Mouse (Mus musculus) hindbrain, postnatal 0 days (tissue): ENCODE results near the gene Slco2b1. TPM values are rescaled to one million over a fixed set of nuclear protein-coding genes. Genes with fewer than 3 reads are reported as not detected.

ENCODE experiments used
- ATAC-seq: fragments of 200-750 bp; cut with Nextera tagmentation; 2 replicates; pipeline ENCODE4 v1.8.0; 2017; ENCODE audit warnings: mild to moderate bottlenecking, moderate TSS enrichment, moderate library complexity
- DNase-seq: peaks from one replicate; pipeline ENCODE4 v3.0.0-alpha.2; 2015; ENCODE audit warnings: low spot score
- H3K27ac ChIP-seq: fragments of 300-500 bp; sonication (generic); 2 replicates; pipeline ENCODE4 v1.5.1; 2014; ENCODE audit warnings: mild to moderate bottlenecking
- H3K27me3 ChIP-seq: fragments of 300-500 bp; sonication (generic); 2 replicates; pipeline ENCODE4 v1.6.1; 2014; ENCODE audit warnings: low read length, mixed read lengths; ENCODE audit not compliant: insufficient read depth
- H3K36me3 ChIP-seq: fragments of 300-500 bp; sonication (generic); 2 replicates; pipeline ENCODE4 v1.6.1; 2014; ENCODE audit warnings: low read length, mixed read lengths; ENCODE audit not compliant: insufficient read depth
- H3K4me1 ChIP-seq: fragments of 300-500 bp; sonication (generic); 2 replicates; pipeline ENCODE4 v1.6.1; 2014; ENCODE audit warnings: antibody characterized with exemption, low read length, mixed read lengths; ENCODE audit not compliant: insufficient read depth
- H3K4me2 ChIP-seq: fragments of 300-500 bp; sonication (generic); 2 replicates; pipeline ENCODE4 v1.6.1; 2014; ENCODE audit warnings: low read depth, mild to moderate bottlenecking, low read length, moderate library complexity, mixed read lengths
- H3K4me3 ChIP-seq: fragments of 300-500 bp; sonication (generic); 2 replicates; pipeline ENCODE4 v1.5.1; 2014; ENCODE audit warnings: low read length
- H3K9ac ChIP-seq: fragments of 300-500 bp; sonication (generic); replicated peaks from 2 replicates; pipeline ENCODE4 v1.6.1; 2014; ENCODE audit warnings: mild to moderate bottlenecking, low read length, moderate library complexity, mixed read lengths
- H3K9me3 ChIP-seq: fragments of 300-500 bp; sonication (generic); 2 replicates; pipeline ENCODE4 v1.6.1; 2016; ENCODE audit warnings: low read length, mixed read lengths
- CTCF ChIP-seq: IDR thresholded peaks from 2 replicates; pipeline ENCODE4 v1.5.1; 2016; ENCODE audit warnings: antibody characterized with exemption, control low read depth, low read depth
- WGBS: fragments of 180-500 bp; shearing (Covaris S2); extraction: QIAGEN DNeasy Blood & Tissue Kit; methylation state at CpG from one replicate; pipeline ENCODE4 v1.1.7; 2014; 5-methylcytosine and 5-hydroxymethylcytosine counted together
- polyA plus RNA-seq: library from polyadenylated mRNA; unstranded; fragments of >200 nt; fragmentation: Nextera tagmentation; extraction: Ambion mirVana; gene quantifications from 2 replicates; pipeline ENCODE4 v1.2.1, GENCODE M21; 2015
- total RNA-seq: library from RNA; depleted of rRNA; stranded (reverse); fragments of >200 nt; gene quantifications from 2 replicates; pipeline ENCODE4 v1.2.3, GENCODE M21; 2014

The Slco2b1 gene
- total and polyA plus RNA-seq, 2 experiments from 2014 or later, result 6.8 to 14.3 TPM

DNA sequence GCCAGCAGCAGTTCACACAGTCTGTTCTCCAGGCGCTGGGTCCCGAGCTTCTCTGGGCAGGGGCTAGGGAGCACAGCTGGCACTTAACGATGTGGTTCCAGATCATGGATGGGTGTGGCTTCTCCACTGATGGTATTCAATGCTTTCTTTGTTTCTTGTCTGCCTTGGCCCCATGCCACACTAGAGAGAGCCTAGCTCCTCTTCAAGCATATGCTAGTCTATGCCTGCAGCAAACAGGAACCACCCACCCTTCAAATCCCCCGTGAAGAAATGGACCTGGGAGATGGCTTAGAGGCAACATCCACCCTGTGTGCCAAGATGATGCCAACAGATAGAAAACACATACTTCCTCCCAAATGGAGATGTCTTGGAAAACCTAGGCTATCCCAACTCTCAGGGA lies 27.1 kb downstream of the Slco2b1 start:
- H3K4me2 ChIP-seq, result no peak overlapping the region
- no peak overlapping the region for H3K9ac ChIP-seq
- no peaks in the 10 kb centered on the region for H3K9me3 ChIP-seq
- no peaks in the 10 kb centered on the region for H3K36me3 ChIP-seq
- TF ChIP-seq CTCF, result no peak
- no peak overlapping the region for H3K27ac ChIP-seq
- no peak for ATAC-seq
- H3K4me1 ChIP-seq, result no peaks in the 10 kb centered on the region
- H3K4me3 ChIP-seq, result no peak overlapping the region
- no peak for DNase-seq
- no peaks in the 10 kb centered on the region for H3K27me3 ChIP-seq
- WGBS, result 57% methylated on average over 4 of the region's 4 CpGs

DNA sequence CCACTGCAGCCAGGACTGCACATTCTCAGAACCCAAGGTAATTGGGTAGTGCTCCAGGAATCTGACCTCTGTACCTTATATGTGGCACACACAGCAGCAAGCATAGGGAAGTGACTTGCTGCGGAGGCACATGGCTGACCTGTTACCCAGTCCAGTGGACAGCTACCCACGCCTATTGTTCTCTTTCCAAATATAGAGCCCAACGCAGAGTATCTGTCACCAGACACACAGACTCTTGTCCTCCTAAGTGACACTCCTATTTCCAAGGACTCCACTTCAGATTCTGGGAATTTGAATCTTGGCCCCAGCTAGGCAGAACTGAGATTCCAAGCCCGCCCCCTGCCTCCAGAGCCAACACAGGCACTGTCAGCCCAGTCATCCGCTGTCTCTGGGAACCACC lies 30.4 kb downstream of the Slco2b1 start:
- Histone ChIP-seq H3K4me2 (no peak overlapping the region), H3K4me1 (no peaks in the 10 kb centered on the region), H3K9ac (no peak overlapping the region), H3K9me3 (no peaks in the 10 kb centered on the region), H3K4me3 (no peak overlapping the region), H3K27ac (no peak overlapping the region), H3K36me3 (no peaks in the 10 kb centered on the region), H3K27me3 (no peaks in the 10 kb centered on the region)
- DNase-seq (no peak), ATAC-seq (no peak)
- 69% methylated on average over 5 of the region's 5 CpGs for WGBS
- TF ChIP-seq CTCF, result no peak

DNA sequence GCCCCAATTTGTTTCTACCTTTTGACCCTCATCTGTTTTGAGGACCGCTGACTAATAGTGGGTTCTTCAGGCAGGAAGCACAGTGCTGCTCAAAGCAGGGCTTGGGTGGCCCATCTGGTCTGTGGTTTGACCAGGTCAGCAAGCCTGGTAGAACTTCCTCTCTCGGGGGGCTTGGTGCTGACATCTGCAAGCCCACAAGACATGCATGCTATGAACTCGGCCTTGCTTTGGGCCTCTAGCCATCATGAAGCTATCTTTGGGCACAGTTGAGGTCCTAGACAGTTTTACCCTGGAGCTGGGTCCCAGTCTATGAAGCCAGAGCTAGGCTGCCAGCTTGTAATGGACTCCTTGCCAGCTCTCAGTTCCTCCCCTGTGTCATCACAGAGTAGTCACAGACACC lies 36.2 kb downstream of the Slco2b1 start:
- Histone ChIP-seq H3K4me3 (no peak overlapping the region), H3K27me3 (no peaks in the 10 kb centered on the region), H3K27ac (no peak overlapping the region), H3K9ac (no peak overlapping the region), H3K36me3 (no peaks in the 10 kb centered on the region), H3K4me1 (no peaks in the 10 kb centered on the region), H3K4me2 (no peak overlapping the region), H3K9me3 (no peaks in the 10 kb centered on the region)
- ATAC-seq, result no peak
- DNase-seq, result no peak
- 85% methylated on average over 3 of the region's 3 CpGs for WGBS
- TF ChIP-seq CTCF, result no peak

DNA sequence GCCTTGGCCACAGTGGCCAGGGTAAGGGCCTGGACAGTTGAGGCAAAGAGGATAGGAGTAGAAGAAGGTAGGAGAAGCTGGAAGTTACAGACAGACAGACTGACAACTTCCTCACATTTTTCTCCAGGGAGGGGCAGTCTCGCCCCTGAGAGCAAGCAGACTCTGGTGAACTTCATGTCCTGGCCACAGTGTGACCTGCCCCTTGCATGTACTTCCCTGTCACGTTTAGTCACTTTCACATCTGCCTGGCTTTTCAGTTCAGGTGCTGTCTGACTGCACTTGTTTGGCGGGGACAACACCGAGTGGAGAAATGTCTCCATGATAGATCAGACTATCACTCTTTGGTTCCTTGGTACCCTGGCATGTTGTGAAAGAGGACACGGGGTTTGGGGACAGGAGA lies 36.9 kb downstream of the Slco2b1 start:
- no peak for TF ChIP-seq CTCF
- Histone ChIP-seq H3K4me2 (no peak overlapping the region), H3K4me3 (no peak overlapping the region), H3K9me3 (no peaks in the 10 kb centered on the region), H3K36me3 (no peaks in the 10 kb centered on the region), H3K27ac (peak overlapping the region; percentile 8; the same call in 1 of the 2 replicates), H3K9ac (no peak overlapping the region), H3K27me3 (no peaks in the 10 kb centered on the region), H3K4me1 (no peaks in the 10 kb centered on the region)
- ATAC-seq (no peak), DNase-seq (no peak)
- WGBS, result 78% methylated on average over 5 of the region's 5 CpGs

DNA sequence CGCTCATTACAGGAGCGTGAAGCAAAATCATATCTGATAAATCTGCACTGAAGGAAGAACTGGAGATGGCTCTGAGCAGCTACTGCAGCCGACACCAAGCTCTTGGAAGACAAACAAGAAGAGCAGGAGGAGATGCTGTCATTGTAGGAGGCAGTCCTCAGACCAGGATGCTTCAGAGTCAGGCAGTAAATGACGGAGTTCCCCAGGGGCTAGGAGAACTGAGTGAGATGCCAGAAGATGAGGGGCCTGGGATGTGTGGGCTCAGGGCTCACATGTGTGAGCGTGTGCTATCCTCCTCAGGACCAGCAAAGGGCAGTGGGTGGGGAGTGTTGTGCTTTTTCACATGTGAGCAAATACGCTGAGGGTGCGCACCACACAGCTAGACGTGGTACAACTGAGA lies 38.0 kb downstream of the Slco2b1 start:
- Histone ChIP-seq H3K4me1 (no peaks in the 10 kb centered on the region), H3K9me3 (no peaks in the 10 kb centered on the region), H3K27me3 (no peaks in the 10 kb centered on the region), H3K4me2 (no peak overlapping the region), H3K4me3 (no peak overlapping the region), H3K27ac (no peak overlapping the region), H3K9ac (no peak overlapping the region), H3K36me3 (no peaks in the 10 kb centered on the region)
- 74% methylated on average over 8 of the region's 8 CpGs for WGBS
- no peak for ATAC-seq
- DNase-seq, result no peak
- no peak for TF ChIP-seq CTCF

DNA sequence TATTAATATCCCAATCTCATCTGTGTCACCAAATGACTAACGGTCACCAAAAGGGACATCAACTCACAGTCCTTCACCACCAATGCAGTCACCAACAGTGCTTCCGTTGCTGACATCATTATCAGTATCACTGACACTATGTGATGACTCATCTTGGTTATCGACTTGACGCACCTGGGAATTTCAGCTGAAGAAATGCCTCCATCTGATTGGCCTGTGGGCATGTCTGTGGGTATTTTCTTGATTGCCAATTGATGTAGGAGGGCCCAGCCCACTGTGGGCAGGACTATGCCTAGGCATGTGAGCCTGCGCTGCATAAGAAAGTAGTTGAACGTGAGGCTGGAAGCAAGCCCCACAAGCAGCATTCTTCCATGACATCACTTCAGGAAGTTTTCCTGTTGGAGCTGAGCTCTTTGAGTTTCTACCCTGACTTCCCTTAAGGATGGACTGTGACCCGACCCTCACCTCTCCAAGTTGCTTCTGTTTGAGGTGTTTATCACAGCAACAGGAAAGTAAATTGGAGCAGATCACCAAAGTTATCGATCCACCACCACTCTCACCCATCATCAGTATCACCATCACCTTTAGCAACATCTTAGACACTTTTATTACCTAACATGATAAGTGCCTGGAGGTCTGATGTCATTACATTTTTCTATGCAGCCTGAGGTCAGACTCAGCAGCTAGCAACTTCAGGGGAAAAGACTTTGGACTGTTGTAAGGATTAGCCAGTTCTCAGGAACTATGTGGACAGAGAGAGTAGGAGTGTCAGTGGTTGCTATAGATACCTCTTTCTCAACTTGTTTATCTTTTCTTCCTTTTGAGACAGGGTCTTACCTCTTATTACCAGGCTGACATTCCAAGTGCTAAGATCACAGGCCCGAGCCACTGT lies 39.4 kb downstream of the Slco2b1 start:
- Histone ChIP-seq H3K4me3 (no peak overlapping the region), H3K27ac (0 out of 2 replicates have a peak overlapping the region, but pooled peaks have one; percentile 15), H3K9me3 (no peaks in the 10 kb centered on the region), H3K36me3 (no peaks in the 10 kb centered on the region), H3K4me1 (no peaks in the 10 kb centered on the region), H3K9ac (no peak overlapping the region), H3K27me3 (no peaks in the 10 kb centered on the region), H3K4me2 (no peak overlapping the region)
- no peak for ATAC-seq
- 88% methylated on average over 9 of the region's 9 CpGs for WGBS
- no peak for TF ChIP-seq CTCF
- no peak for DNase-seq

DNA sequence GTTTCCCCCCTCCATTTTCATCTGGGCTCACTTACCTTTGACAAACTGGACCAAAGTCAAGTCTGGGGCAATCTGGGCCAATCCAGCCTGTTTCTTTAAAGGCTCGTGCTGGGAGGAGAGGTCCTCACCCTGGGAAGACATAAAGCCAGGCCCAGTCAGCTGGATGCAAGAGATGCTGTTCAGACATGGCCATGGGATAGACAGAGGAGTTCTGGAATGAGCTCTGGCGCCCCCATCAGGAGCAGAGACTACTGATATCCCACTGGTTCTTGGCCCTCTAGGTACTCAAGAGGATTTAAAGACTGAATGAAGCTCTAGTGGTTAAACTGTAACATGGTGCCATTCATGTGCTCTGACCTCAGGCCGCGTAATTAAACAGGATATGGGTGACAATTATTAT lies 40.2 kb downstream of the Slco2b1 start:
- H3K9me3 ChIP-seq, result no peaks in the 10 kb centered on the region
- no peak for ATAC-seq
- no peak overlapping the region for H3K9ac ChIP-seq
- H3K36me3 ChIP-seq, result no peaks in the 10 kb centered on the region
- H3K4me3 ChIP-seq, result no peak overlapping the region
- no peak overlapping the region for H3K4me2 ChIP-seq
- TF ChIP-seq CTCF, result 0 out of 2 replicates have a peak, but pooled peaks have one; percentile 7
- no peaks in the 10 kb centered on the region for H3K4me1 ChIP-seq
- 73% methylated on average over 4 of the region's 4 CpGs for WGBS
- H3K27me3 ChIP-seq, result no peaks in the 10 kb centered on the region
- H3K27ac ChIP-seq, result no peak overlapping the region
- no peak for DNase-seq
